Mouse (Mus musculus): Measurements from ENCODE around the gene Hist1h1a. TPM values are rescaled to one million over a fixed set of nuclear protein-coding genes. Genes with fewer than 3 reads are reported as not detected.
"Not testable (repeated sequence)": the region's sequence is repeated elsewhere in the genome, so short reads cannot be mapped to it uniquely, and the experiment has no call there.

Gene Hist1h1a
- polyA plus RNA-seq, 3 experiments from 2014 or later = 2.5 to 6.1 (median 3.4) TPM

DNA sequence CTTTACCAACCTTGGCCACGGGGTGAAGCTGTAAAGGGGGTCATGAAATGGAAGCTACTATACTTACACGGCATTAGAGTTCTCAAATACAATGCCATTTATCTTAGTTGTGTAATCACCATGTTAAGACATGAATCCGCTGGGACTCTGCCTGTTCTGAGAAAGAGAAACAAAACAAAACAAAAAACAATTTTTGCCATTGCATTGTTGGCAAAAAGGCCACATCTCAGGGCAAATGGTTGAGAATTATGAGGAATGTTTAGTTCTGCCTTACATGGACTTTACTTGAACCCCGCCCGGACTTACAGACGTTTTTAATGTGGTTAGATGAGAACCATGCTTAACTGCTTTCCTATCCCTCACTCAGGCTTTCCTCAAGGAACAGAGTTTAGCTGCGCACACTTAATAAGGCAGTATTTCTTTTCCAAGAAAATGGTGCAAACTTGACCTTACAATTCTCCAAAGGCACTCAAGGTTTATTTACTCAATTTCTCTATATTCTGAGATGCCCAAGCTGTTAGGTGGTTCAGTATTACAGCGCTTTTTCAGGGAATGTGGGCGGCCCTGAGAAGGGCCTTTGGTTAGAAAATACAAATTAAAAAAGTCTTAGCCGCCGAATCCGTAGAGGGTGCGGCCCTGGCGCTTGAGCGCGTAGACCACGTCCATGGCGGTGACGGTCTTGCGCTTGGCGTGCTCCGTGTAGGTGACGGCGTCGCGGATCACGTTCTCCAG, 3.1 kb upstream of the Hist1h1a start:
- no peak for ATAC-seq

- peak; percentile 63 for ATAC-seq
These were observed 2.2 kb upstream of the Hist1h1a start, which contains the start of gene Hist1h4a for GRCm38 (mm10) chr13:23760972-23761864. Hist1h4a (minus strand) TSS chr13:23761230.

DNA sequence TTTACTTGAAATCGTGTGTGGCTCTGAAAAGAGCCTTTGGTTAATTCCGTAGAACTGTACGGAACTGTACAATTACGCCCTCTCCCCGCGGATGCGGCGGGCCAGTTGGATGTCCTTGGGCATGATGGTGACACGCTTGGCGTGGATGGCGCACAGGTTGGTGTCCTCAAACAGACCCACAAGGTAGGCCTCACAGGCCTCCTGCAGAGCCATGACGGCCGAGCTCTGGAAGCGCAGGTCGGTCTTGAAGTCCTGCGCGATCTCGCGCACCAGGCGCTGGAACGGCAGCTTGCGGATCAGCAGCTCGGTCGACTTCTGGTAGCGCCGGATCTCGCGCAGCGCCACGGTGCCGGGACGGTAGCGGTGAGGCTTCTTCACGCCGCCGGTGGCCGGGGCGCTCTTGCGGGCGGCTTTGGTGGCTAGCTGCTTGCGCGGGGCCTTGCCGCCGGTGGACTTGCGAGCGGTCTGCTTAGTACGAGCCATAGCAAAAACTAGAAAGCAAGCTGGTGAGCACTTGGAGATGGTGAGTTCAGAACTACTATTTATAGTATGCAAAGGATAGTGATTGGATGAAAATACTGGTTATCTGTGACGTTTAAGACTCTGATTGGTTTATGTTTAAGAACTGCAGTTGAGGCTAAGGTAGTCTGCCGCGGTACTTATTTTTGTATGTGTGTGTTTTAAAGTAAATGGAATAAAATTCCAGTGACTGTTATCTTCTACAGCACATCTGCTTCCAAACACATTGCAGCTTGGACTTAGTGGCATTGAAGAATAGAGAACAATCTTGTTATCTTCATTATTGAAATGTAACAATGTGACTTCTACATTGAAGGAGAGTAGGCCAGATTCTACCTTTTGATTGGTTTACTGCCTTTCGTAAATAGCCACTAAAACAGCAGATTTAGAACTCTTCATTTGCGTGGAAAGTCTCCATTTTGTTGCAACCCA, 1.3 kb upstream of the Hist1h1a start, which contains the start of gene Hist1h3a:
TSS of gene Hist1h3a (minus strand) at position 516 of the 951 bp plus-strand sequence.
- peak; percentile 69 for ATAC-seq

GRCm38 (mm10) chr13:23763242-23763585, 252 bp upstream of the Hist1h1a start:
- no peak for ATAC-seq

DNA sequence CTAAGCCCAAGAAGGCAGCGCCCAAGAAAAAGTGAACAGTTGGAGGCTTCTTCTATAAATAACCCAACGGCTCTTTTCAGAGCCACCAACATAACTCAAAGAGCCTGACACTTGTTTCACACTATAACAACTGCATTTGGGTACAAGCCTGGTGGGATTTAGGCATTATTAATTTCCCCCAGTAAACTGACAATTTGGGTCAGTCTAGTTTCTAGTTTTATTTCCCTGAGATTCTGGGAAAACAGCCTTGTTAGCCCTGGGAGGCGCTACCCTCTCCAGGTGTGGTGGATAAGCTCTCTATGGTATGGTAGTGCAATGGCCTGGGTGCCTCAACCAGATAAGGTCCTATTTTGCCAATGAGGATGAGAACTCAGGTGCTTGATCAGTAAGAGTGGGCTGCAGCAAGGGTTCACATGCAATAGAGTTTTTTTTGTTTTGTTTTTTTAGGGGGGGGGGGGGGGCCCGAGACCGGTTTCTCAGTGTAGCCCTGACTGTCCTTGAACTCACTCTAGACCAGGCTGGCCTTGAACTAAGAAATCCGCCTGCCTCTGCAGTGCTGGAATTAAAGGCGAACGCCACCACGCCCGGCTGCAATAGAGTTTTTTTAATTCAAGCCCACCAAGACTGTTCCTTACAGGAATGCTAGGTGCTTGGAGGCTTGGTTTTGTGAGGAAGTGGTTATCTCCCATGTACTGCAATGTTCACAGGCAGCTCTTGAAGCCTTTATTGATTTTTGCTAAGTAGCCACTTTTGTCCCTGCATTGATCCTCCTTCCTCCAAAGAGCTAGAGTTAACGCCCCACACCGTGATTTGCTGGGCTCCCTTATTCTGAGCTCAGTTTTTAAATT, 1.1 kb downstream of the Hist1h1a start:
- ATAC-seq = no peak

GRCm38 (mm10) chr13:23765172-23765513, 1.7 kb downstream of the Hist1h1a start:
- no peak for ATAC-seq

DNA sequence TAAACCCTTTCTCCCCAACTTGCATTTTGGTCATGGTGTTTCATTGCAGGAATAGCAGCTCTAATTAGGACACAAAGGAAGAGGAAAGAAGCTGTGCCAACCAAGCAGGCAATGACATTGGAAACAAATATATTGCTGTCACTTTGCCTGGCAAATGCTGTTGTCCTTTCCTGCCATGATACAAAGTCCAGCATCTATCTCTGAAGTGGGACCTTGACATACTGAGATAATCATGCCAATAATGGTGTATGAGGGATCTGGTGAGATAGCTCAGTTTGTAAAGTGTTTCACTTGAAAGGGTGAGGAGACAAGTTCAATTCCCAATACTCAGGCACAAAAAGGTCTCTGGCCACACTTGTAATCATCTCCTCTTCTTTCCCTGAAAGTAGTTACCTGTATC, 3.3 kb downstream of the Hist1h1a start:
- ATAC-seq = no peak

DNA sequence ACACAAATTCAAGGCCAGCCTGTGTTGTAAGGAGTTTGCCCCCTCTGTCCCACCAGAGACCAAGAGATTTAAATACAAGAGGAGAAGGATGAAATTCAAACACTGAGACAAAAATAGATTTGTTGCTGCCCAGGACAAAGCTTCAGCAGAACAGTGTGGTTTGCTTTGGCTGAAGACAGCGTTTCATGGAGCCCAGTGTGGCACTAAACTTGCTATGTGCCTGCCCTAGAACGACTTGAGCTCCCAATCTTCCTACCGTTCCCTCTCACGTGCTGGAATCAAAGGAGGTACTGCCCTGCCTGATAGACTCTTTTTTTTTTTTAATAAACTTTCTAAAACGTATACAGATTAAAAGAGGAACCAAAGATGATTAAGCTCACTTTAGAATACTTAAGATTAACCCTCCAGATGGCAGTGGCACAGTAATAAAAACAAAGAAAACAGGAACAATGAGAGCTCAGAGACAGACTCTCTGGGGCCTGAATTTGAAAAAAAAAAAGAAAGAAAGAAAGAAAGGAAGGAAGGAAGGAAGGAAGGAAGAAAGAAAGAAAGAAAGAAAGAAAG, 5.5 kb downstream of the Hist1h1a start:
- ATAC-seq = no peak

DNA sequence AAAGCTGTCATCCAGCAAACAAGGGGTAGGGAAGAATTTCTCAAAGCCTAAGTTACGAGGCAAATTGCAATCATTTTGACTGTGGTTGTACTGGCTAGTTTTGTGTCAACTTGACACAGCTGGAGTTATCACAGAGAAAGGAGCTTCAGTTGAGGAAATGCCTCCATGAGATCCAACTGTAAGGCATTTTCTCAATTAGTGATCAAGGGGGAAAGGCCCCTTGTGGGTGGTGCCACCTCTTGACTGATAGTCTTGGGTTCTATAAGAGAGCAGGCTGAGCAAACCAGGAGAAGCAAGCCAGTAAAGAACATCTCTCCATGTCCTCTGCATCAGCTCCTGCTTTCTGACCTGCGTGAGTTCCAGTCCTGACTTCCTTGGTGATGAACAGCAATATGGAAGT, 6.1 kb downstream of the Hist1h1a start, which contains the start of gene Trim38:
TSS of gene Trim38 (plus strand) at position 301 of the 400 bp plus-strand sequence.
- ATAC-seq = not testable (repeated sequence)

DNA sequence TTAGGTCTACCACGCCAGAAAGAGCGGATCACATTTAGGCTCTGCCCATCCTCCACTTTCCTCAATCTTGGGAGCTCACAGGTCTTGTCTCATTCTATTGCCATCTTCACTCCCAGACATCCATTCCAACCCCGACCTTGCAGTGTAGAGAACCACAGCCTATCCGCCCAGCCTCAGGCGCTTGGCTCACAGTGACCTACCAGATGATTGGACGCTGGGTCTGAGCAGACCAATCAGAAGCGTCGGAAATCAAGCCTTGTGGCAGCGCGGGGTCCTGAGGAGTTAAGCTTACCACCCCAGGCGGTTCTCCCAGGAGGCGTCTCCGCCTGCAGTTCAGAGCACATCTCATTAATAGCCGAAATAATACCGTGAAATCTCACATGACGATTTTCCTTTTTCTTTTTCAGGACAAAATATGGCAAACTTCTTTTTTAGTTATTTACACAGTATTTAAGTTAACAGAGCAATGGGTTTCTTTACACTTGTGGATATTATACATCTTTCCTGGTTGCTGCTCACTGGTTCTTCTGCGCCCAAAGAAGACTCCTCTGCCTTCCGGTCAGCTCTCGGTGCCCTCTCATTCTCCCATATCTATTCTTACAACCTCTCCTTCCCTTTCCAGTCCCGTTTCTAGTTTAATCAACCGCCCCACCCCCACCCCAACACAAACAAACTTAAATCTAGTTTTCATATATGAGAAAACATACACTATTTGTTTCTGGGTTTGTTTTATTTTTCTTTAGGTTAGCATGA, 9.3 kb downstream of the Hist1h1a start:
- ATAC-seq = no peak

DNA sequence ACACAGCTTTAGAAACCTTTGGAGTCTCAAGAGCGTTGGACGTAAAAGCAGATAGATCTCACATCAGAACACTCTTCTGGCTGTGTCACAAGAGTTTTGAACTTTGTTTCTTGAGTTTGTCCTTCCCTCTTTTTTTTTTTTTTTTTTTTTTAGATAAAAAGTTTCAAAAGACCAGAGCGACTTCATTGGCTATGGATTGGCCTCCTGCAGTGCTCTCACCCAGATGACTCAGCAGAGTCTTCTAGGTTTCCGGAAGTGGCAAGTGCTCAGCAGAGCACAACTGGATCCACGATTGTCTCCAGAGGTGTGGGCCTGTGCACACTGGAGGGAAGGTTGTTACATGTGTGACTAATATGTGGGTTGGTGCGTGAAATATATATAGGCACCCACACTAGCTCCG, 14.9 kb downstream of the Hist1h1a start:
- ATAC-seq = no peak

DNA sequence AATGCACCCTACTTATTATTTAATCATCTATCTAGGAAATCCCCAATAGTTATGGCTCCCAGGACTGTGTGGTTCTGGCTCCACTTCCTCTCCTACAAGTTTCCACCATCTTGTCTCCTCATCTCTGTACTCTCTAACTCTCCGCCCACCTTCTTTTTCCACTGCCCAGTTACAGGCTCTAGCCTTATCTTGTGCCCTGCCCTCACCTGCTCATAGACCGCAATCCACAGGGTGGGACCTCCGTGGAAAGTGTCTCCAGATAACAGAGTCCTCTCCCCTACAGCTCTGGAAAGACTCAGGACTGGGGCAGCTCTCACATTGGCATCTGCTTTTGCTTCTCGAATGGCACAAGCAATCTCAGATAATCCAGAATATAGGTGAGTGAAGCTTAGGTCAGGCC, 15.6 kb downstream of the Hist1h1a start:
- no peak for ATAC-seq

DNA sequence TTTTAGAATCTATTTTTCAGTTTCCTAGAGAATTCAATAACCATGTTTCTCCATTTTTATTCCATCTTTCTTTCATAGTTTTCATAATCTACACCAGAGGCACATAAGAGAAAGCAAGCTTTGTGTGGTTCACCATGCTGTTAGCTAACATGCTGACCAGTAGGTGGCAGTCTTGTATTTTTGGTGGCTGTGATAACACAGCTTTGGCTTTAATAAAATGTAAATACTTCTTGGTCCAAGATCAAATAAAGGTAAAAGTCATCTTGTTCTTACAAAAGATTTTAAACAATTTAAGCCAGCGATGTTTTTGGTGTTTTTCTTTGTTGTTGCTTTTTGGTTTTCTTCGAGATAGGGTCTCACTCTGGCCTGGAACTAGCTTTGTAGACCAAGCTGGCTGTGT, 29.1 kb downstream of the Hist1h1a start:
- no peak for ATAC-seq

- ATAC-seq = no peak
These were observed 35.9 kb downstream of the Hist1h1a start for GRCm38 (mm10) chr13:23799405-23799804.

- no peak for ATAC-seq
These were observed 41.1 kb downstream of the Hist1h1a start for GRCm38 (mm10) chr13:23804532-23804931.

GRCm38 (mm10) chr13:23806422-23807052, 43.1 kb downstream of the Hist1h1a start, which contains the start of gene Slc17a2:
Slc17a2 (plus strand) TSS chr13:23806993.
- no peak for ATAC-seq
